Mouse (Mus musculus): ENCODE results near the gene Sik3. TPM values are rescaled to one million over a fixed set of nuclear protein-coding genes. Genes with fewer than 3 reads are reported as not detected.

The Sik3 gene
- polyA plus RNA-seq, 2 experiments from 2014 or later: 7.9 to 10.4 TPM

DNA sequence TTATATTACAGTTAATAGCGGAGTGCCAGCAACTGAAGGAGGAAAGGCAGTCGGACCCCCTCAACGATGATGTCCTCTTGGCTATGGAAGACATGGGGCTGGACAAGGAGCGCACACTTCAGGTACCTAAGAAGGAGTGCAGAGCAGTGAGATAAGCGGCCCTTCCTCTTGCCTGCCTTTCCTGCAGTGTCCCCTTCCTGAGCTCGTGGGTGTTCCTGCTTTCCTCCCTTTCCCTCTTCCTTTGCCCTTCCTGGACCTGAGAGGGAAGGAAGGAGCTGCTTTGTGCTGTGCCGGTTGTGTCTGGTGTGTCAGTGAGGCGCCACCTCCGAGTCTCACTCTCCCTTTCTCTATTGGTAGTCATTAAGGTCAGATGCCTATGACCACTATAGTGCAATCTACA lies 182.2 kb downstream of the Sik3 start:
- no peak for ATAC-seq

DNA sequence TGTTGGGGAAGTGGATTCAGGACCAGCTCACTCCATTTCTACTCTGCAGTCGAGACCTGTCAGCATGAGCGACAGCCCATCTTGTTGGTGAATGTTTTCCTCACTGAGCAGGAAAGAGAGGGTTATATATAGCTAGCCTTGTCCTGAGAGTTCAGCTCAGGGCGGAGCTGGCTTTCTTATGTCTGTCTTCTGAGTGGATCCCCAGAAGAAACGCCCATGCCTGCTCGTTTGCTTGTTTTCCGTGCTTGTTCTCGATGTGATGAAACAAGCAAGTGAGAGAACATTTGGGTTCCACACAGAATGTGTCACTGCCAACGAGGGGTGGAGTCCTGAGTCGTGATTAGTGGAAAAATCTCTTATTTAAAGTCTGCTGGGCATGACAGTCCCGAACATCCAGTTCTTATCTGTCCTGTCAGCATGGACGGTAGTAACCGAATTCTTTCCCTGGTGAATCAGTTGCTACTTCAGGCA lies 184.1 kb downstream of the Sik3 start:
- no peak for ATAC-seq

DNA sequence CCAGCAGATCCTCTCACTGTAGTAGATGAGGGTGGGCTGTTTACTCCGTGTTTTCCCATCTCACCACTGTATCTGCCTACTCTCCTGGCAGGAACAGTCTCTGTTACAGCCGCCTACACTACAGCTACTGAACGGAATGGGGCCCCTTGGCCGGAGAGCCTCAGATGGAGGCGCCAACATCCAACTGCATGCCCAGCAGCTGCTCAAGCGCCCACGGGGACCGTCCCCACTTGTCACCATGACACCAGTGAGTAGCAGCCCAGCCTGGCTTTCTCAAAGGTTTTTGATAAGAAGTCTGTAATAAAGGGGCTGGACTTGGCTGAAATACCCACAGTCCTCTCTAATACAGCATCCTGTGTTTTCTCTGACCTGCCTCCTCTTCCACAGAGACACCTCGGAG lies 185.8 kb downstream of the Sik3 start:
- no peak for ATAC-seq

DNA sequence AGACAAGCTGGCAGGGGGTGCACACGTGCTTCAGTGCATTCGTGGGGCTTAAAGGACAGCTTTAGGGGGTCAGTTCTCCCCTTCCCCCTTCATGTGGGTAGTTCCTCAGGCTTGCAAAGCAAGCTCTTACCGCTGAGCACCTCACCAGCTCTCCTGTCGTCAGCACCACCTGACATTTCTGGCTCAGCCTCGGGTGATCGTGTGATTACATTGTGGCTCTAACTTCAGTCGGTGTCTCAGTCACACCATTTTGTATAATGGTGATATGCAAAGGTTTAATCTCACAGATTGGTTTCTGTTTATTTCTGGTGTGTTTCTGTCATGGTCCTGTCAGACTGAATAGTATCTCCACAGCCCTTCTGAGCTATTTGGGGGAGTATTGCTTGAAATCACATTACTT lies 186.3 kb downstream of the Sik3 start:
- no peak for ATAC-seq

DNA sequence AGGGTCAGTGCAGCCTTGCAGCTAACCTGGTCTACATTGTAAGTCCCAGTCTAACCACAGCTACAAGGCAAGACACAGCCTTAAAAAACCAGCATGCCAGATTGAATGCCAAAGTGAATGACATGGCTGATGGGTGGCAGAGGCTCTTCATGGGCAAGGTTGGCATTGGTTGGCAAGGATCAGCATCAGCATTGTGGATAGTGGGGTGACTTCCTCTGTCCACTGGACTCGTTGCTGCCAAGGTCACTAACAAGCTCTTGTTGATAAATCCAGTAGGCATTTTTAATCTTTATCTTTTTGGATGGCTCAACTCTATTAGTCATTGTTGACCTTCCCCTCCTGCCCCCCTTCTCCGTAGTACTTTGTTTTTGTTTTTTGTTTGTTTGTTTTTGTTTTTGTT lies 187.0 kb downstream of the Sik3 start:
- ATAC-seq: no peak

DNA sequence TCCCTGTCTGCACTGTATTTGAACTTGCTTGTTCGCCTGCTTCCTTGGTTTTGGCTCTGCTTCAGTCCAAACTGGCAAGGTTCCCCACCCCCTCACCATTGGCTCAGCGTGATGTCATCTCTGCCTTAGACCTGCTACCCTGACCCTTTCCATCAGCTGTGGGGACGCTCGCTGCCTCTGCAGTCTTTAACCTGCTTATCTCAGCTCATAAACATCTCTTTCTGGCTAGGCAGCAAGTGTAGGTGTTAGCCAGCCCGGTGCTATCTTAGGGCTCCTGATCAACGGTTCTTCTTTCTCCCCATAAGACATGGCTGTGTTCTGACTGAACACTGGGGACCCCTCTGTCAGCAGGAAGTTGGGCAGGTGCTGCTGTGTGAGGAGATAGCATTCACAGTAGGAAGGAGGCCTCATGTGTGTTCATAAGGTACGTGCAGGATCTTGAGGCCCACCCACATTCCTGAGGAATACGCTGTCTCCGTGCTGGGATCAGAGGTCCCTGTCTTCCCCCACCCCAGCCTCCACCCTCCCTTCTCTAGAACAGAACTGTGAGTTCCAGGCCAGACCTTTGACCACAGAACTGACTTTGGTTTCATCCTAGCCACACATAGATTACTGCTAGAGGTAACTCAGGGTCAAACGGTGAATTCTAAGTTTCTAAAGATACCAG lies 194.3 kb downstream of the Sik3 start:
- ATAC-seq: no peak

DNA sequence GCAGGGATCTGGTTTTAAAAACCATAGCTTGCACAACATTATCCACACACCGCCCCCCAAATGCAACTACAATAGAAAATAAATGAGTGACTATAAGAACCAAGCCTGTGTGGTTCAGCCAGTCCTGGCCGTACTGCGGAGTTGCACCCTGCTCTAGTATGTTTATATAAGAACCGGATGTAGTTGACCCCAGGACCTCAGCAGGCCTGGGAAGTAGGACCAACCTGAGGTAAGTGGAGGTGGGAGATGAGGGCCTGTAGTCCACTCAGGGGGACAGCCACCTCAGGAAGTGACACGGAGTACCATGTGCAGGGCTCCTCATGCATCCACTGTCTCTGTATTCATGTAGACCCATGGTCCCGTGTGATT lies 194.9 kb downstream of the Sik3 start:
- ATAC-seq: no peak

DNA sequence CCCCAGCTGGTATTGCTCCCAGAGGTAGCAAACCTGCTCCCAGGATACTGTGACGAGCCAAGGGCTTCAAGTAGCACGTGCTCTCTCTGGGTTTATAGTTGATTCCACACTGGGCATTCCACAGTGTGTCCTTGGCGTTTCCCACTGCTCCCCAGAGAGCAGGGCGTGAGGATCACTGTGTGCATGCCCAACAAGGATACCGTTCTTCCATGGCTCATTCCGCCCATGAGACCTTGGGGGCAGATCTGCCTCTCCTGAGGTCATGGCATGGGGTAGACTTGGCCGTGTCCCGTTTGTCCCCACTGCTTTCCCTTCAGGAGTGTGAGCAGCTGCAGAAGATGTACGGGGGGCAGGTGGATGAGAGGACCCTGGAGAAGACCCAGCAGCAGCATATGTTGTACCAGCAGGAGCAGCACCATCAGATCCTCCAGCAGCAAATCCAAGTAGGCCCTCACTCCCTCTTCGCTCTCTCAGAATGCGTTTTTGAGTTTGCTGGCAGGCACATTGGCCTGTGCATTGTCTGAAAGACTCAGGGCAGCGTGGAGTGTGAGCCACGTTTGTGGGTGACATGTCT lies 195.9 kb downstream of the Sik3 start:
- no peak for ATAC-seq

DNA sequence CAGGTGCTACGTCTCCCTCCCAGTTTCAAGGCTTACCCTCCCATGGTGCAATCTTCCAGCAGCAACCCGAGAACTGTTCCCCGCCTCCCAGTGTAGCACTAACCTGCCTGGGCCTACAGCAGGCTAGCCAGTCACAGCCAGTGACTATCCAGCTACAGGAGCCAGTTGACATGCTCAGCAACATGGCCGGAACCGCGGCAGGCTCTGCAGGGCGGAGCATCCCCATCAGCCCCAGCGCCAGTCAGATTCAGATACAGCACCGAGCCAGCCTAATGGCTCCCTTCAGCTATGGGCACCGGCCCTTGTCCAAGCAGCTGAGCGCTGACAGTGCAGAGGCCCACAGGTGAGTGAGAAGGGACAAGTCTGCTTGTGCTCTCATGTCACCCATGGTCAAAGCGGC lies 197.9 kb downstream of the Sik3 start:
- no peak for ATAC-seq

DNA sequence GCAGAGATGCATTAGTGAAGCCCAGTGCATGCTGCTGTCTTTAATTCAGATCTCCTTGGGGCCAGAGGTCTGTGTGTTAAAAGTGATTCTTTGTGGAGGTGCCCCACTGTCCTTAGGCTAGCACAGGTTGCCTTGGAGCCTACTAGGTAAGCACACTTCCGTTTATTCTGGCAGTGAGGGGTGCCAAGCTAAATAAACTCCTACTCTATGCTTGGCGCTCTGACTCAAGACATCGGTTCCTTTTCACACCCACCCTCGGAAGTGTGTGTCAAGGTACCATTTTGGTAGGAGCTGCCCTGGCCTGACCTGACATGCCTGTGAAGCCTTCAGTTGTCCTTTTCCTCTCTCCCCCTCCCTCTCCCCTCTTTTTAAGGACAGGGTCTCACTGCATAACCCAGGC lies 201.7 kb downstream of the Sik3 start:
- no peak for ATAC-seq

DNA sequence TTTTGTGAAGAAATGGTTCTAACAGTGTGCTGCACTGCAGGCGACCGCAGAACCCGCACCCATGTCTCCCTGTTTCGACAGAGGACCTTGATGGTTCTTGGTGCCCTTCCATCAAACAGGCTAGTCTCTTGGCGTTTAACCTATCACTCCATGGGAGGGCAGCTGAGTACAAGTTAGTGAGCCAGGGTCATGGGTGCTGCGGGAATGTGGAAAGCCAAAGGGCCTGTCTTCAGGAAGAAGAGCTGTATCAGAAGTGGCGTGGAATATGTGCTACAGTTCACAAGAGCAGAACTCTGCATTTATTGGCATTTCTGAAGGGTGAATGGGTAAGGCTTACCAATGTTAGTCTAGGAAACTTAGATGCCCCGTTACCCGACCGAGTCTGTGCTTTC lies 202.3 kb downstream of the Sik3 start:
- no peak for ATAC-seq

DNA sequence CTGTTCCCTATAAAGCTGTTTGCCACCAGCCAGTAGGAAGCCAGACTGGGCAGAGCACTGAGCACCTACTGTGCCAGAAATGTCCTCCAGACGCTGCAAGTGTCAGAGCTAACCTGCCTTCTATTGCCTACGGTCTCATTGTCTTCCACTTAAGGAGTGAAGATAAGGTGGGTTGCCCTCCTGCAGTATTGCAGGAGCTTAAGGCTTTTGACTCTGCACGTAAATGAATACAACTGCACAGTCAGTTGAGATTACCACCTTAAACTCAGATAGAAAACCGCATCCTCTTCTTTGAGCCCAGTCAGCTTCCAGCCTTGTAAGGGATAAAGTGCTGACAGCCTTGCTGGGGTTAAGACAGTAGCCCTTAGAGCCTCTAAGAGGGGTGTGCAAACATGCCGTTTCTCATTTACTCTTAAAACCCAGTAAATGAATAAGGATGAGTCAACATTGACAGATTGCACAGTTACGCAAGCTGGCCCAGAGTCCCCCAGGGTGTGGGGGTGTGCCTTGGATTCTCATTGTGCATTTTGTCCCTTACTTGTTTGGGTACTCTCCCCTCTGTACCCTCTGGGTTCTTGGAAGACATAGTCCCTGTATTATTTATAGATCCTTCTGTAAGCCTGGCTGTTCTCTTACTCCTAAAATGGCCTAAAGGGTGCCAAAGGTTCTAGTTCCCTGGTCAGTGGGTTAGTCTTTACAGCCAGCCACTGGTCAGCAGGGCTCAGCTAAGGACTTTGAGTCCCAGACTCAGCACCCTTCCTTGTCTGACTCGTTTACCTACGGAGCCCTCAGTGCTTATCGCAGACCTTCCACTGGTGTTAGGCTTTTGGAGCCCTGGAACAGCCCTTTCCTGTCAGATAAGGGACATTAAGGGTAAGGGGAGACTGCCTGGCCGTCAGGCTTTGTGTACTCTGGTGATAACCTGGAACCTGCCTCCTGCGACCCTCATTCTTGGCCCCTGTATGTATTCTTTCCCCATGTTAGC lies 203.0 kb downstream of the Sik3 start:
- ATAC-seq: no peak

DNA sequence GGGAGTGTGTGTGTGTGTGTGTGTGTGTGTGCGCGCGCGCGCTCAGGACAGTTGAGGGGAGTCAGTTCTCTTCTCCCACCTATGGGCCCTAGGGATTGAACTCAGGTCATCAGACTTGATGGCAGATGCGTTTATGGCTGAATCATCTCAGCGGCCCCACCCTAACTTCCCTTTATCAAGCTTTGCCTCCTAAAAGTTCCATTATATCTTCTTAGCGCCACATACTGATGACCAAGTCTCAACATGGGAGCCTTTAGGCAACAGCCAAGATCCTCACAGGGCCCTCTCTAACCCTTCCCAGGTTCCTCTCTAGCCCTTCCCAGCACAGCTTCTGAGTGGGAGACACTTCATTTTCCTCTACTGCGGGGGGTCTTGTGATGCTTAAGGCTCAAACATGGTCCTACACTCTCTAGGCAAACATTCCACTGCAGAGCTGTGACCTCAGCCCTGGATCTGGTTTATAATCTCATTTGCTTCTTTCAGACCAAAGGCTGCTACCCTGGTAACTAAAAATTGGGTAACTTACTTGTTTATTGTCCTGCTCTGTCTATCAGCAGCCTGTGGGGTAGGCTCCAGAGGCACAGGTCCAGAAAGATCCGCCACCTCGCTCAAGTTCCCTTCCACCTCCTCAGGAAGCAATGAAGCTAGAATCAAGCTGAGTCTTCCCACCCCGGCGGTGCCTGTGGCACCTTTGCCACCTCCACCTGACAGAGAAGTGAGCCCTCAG lies 204.3 kb downstream of the Sik3 start:
- no peak for ATAC-seq

DNA sequence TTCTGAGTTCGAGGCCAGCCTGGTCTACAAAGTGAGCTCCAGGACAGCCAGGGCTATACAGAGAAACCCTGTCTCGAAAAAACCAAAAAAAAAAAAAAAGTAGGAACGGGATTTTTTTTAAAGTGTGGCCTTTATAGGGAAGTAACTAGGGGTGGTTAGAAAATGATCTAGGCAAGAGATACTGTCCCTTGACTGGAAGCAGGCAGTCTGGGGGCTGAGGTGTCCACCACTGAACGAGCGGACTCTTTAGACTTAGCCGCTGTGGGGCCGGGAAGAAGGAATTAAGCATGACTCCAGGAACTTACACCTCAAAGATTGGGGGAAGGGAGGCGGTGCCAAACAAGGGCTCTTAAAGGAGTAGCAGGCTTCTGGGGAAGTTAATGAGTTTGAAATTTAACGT lies 205.6 kb downstream of the Sik3 start:
- ATAC-seq: no peak

DNA sequence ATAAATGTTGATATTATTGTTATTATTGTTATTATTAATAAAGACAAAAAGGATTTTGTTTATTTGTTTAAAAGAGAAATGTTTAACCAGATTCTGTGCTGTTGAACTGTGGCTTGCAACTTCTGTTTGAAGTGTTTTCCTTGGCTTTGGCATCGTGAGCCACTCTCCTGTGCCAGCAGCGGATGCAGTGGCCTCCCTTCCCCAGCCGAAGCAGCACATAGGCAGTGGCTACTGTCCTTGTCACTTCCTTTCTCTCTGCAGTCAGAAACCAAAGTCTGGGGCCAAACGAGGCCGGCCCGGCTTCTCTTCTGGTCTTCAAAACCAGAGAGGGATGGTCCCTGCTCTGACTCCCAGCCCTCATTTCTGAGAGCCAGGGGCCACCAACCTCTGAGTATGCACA lies 210.5 kb downstream of the Sik3 start:
- ATAC-seq: no peak

DNA sequence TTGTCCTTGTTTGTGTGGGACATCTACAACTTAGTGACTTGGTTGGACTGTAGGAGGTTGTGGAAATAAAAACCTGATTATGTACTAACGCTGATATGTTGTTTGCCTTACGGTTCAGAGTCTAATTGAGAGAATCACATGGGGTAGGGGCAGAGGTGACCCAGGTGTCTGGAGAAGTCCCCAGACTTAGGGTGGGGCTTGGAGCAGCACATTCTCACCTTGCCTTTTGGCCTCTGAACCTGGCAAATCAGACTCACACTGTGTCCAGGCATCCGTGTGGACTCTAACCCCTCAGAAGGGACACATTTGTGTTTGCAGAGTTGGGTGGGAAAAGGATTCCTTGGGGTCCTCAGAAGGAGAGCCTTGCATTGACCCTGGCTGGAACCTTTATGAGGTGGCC lies 211.5 kb downstream of the Sik3 start:
- no peak for ATAC-seq

DNA sequence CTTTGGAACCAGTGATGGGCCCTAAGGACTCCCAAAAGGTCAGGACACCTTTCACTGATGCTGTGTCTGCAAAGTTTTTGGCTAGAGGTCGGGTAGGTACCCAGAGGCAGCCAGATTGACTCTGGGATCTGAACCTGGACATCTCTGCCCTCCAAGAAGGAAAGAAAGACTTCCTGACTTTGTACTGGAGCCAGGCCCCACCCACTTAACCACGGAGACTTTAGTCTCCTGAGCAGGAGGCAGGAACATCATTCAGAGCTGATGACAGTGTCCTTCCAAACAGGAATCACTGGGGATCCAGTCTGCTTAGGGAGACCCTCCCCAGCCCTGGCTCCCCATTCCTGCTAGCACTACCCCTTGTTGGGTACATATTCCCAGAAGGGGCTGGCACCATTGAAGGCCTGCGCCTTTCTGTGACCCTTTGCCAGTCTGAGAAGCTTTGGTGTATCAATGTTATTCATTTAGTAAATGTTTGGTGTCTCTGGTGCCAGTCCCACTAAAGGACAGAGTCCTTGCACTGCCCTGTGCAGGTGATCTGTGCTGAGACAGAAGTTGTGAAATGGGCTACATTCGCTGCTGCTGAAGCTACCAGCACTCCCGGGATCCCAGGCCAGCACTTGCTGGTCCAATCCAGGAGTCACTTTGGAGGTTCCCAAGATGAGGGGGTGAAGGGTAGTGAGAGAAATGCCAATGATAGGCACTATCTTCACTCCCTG lies 212.5 kb downstream of the Sik3 start:
- ATAC-seq: no peak

DNA sequence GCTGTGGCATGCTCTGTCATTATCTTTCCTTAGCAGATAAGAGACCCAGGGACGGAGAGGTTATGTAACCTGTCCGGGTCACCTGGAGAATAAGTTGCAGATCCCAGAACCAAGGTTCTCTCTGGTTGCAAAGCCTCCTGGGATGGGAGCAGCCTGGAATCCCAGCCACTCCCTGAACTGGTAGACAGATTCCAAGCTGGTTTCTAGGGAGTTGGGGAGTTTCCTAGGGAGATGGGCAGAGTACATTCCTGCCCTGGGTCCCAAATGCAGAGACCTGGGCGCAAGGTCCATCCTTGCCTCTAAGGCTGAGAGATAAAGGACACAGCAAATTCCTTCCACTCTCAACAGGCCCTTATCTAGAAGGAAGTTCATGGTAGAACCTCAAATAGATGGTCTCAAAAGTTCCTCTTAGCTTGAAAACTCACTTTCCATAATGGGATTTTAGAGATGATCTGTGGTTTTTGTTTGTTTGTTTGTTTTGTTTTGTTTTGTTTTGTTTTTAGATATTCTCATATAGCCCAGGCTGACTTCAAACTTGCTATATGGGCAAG lies 214.5 kb downstream of the Sik3 start:
- ATAC-seq: no peak

DNA sequence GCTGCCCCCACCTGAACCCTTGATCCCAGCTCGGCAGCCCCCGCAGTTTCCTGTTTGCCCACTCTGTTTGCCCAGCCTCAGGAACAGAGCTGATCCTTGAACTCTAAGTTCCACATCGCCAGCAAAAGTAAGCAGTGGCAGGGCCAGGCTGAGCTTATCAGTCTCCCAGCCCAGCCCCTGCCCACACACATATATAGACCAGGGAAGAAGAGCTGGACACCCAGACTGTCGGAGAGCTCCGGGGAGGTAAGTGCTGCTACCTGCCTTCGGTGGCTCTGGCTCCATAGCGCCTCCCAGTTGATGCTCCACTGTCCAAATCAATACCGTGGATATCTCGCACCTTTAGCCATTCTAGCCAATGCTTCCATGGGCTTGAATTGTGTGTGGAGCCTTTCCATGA lies 215.9 kb downstream of the Sik3 start, which contains the start of gene Apoa1:
Apoa1 (plus strand) TSS at position 90 of the 400 bp plus-strand sequence.
- ATAC-seq: no peak

DNA sequence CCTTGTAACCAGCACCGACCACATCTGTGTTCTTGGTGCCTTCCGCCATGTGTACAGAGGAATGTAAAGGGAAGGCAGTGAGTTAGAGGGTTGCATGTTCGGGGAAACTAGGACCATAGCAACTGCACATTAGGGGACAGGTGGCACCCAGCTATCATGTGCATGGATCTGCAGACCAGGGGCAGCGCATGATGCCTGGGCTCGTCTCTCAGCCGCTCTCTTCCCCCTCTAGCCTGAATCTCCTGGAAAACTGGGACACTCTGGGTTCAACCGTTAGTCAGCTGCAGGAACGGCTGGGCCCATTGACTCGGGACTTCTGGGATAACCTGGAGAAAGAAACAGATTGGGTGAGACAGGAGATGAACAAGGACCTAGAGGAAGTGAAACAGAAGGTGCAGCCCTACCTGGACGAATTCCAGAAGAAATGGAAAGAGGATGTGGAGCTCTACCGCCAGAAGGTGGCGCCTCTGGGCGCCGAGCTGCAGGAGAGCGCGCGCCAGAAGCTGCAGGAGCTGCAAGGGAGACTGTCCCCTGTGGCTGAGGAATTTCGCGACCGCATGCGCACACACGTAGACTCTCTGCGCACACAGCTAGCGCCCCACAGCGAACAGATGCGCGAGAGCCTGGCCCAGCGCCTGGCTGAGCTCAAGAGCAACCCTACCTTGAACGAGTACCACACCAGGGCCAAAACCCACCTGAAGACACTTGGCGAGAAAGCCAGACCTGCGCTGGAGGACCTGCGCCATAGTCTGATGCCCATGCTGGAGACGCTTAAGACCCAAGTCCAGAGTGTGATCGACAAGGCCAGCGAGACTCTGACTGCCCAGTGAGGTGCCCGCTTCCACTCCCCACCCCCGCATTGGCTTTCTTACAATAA lies 217.2 kb downstream of the Sik3 start:
- no peak for ATAC-seq

DNA sequence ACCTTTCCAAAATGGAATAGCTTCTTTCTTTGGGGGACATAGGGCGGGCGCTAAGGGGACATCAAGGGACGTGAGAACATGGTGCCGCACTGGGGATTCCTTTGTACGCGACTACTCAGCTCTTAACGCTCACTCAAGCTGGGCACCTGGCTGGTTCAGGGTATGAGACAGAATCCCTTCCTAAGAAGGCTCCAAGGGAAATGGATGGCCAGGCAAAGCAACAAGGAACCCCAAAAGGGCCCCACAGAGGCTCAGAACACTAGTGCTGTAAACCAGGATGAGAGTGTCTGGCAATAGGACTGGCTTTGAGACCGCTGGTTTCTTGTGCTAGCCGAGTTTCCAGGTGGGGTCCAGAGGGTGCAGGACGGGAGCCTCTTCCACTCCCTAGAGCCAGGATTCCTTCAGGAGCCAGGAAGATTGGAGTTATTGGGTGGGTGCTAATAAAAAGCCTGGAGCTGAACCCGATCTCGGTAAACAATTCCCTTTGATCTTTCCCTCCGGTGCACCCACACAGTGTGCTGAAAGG lies 217.9 kb downstream of the Sik3 start:
- no peak for ATAC-seq
